Mouse (Mus musculus): Measurements from ENCODE around the gene Foxl2. TPM values are rescaled to one million over a fixed set of nuclear protein-coding genes. Genes with fewer than 3 reads are reported as not detected.

Foxl2 gene
- polyA plus RNA-seq, 1 experiment from 2014 or later, result not detected

DNA sequence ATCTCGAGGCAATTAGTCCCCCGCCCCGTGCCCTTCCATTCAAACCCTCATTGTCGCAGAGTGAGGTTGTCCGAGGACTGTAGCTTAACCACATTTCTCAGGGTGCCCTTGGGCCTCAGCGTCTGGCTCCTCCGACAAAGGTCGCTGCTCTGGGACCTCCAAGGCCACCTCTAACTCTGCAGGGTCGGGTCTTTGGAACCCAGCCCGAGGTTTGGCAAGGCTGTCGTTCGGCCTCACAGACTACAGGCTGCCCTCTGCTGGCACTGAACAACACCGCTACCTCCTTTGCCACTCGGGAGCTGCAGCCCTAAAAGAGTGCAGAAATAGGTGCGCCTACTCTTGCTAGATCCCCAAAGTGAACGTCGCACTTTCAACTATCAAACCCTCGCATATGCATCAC is 10.0 kb downstream of the Foxl2 start:
- peak overlapping the region; percentile 52 for H3K4me2 ChIP-seq
- no peak for ATAC-seq (ENCODE audit: extremely low read depth, insufficient number of reproducible peaks, low FRiP score, low TSS enrichment)

DNA sequence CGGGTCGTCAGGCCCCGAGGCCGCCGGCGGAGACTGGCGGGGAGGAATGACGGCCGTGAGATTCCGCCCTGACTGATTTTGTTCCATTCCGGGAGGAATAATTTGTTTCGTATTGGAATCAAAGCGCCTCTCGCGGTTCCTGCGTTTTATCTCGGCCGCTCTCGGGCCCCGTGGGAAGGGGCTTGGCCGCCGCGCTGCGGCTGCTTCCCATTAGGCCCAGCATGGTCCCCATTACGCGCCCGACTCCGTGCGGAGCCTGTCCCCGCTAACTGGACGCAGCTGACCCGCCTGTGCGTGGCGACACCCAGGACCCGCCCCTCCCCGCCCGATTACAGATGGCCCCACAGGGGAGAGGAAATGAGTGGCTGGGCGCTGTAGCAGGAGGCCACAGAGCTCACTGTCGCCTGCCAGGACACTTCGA is 18.0 kb downstream of the Foxl2 start:
- Histone ChIP-seq H3K27ac (replicated peaks) (no peak overlapping the region), H3K27me3 (replicated peaks) (peaks cover 97% of the 10 kb centered on the region), H3K4me1 (peaks cover 9% of the 10 kb centered on the region), H3K36me3 (no peaks in the 10 kb centered on the region), H3K9me3 (no peaks in the 10 kb centered on the region; the same call in none of the 2 replicates), H3K4me2 (peak overlapping the region; percentile 78), H3K4me3 (peak overlapping the region; percentile 55), H3K9ac (peak overlapping the region; percentile 62)
- under 1% methylated on average over 40 of the region's 40 CpGs for WGBS
- ATAC-seq (ENCODE audit: extremely low read depth, insufficient number of reproducible peaks, low FRiP score, low TSS enrichment), result no peak

More for the DNA sequence above, 10.0 kb downstream of the Foxl2 start:
- Histone ChIP-seq H3K36me3 (no peaks in the 10 kb centered on the region), H3K9ac (no peak overlapping the region), H3K27ac (replicated peaks) (no peak overlapping the region), H3K27me3 (replicated peaks) (peaks cover 96% of the 10 kb centered on the region), H3K4me3 (peak overlapping the region; percentile 23), H3K9me3 (no peaks in the 10 kb centered on the region), H3K4me1 (peaks cover 9% of the 10 kb centered on the region; the same call in 1 of the 2 replicates)
- 2% methylated on average over 18 of the region's 18 CpGs for WGBS

DNA sequence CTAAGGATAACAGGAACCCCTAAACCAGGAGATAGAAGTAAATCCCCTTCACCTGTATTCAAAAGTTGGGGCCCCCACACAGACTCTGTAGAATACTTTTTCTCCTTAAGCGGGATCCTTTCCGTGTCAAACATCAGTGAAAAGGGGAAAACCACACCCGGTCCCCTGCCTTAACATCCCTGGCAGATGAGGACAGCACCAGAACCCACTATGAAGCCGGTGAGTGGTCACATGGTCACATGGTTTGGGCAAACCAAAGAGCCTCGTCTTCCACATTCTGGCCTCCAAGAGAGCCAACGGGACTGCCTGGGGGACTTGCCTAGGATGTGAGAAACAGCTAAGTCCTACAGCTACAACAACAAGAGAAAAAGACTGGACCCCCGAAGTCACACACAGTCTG is 18.5 kb downstream of the Foxl2 start:
- H3K36me3 ChIP-seq, result no peaks in the 10 kb centered on the region
- peak overlapping the region; percentile 78 for H3K4me2 ChIP-seq
- peaks cover 96% of the 10 kb centered on the region for H3K27me3 ChIP-seq (replicated peaks)
- WGBS, result 9% methylated on average over 7 of the region's 7 CpGs
- no peak for ATAC-seq (ENCODE audit: extremely low read depth, insufficient number of reproducible peaks, low FRiP score, low TSS enrichment)
- peaks cover 9% of the 10 kb centered on the region for H3K4me1 ChIP-seq
- H3K27ac ChIP-seq (replicated peaks), result no peak overlapping the region
- H3K9me3 ChIP-seq, result no peaks in the 10 kb centered on the region; the same call in none of the 2 replicates
- peak overlapping the region; percentile 62 for H3K9ac ChIP-seq
- H3K4me3 ChIP-seq, result peak overlapping the region; percentile 55

DNA sequence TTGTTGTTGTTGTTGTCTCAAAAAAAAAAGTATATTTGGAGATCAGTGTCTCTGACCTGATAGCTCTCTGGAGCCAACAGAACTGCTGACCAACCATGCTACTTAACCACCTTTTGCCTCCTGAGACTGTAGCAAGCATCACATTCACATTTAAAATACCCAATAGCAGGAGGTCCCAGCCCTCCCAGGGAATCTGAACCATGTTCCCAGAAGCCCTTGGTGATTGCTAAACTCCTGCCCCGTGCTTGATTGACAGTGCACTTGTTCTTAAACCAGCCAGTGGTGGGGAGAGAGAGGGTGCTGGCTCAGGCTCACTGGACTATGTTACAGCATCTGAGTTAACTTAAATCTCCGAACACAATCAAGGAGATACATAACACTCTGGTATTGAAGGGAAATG is 19.8 kb downstream of the Foxl2 start:
- H3K27me3 ChIP-seq (replicated peaks), result peaks cover 91% of the 10 kb centered on the region
- no peaks in the 10 kb centered on the region for H3K36me3 ChIP-seq
- H3K4me1 ChIP-seq, result peaks cover 11% of the 10 kb centered on the region
- H3K27ac ChIP-seq (replicated peaks), result no peak overlapping the region
- no peak overlapping the region for H3K9ac ChIP-seq
- no peak overlapping the region for H3K4me3 ChIP-seq
- no peak for ATAC-seq (ENCODE audit: extremely low read depth, insufficient number of reproducible peaks, low FRiP score, low TSS enrichment)
- 26% methylated on average over 2 of the region's 2 CpGs for WGBS
- H3K4me2 ChIP-seq, result no peak overlapping the region
- no peaks in the 10 kb centered on the region; the same call in none of the 2 replicates for H3K9me3 ChIP-seq

DNA sequence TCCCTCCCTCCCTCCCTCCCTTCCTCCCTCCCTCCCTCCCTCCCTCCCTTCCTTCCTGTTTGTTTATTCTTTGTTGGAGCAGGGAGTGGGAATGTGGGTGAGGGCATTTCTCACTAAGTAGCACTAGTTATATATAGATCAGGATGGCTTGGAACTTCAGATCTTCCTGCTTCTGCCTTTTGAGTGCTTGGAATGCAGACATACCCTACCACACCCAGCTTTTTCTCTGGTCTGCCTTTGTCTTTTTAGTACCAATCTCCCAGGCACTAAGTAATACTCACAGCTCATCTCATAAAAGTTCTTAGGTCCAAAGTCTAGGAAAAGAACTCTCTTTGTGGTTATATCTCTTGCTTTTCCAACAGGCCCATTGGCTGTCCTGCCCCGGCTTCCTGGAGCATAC is 21.0 kb downstream of the Foxl2 start:
- peaks cover 88% of the 10 kb centered on the region for H3K27me3 ChIP-seq (replicated peaks)
- no peak overlapping the region for H3K9ac ChIP-seq
- 76% methylated on average over 1 of the region's 1 CpGs for WGBS
- peaks cover 11% of the 10 kb centered on the region for H3K4me1 ChIP-seq
- no peak overlapping the region for H3K4me2 ChIP-seq
- no peaks in the 10 kb centered on the region for H3K36me3 ChIP-seq
- ATAC-seq (ENCODE audit: extremely low read depth, insufficient number of reproducible peaks, low FRiP score, low TSS enrichment), result no peak
- no peak overlapping the region for H3K4me3 ChIP-seq
- H3K27ac ChIP-seq (replicated peaks), result no peak overlapping the region
- no peaks in the 10 kb centered on the region for H3K9me3 ChIP-seq

DNA sequence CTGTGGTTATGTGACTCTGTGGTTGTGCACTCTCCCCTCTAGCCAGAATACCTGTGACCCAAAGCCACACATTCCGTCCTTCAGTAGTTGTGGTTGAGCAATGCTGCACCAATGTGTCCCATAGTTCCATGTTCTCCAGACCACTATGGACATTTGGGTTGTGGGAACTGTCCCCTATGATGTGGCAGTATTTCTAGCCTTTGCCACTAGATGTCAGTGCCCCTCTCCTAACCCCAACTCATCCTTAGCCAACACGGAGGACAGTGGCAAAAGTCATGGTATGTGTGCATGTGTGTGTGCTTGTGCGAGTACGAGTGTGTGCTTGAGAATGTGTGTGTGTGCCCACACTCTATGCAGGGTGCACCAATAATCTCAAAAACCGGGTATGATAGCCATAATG is 21.4 kb downstream of the Foxl2 start:
- WGBS, result 37% methylated on average over 5 of the region's 5 CpGs
- Histone ChIP-seq H3K9ac (no peak overlapping the region), H3K27me3 (replicated peaks) (peaks cover 88% of the 10 kb centered on the region), H3K36me3 (no peaks in the 10 kb centered on the region), H3K27ac (replicated peaks) (no peak overlapping the region), H3K4me1 (peaks cover 11% of the 10 kb centered on the region), H3K9me3 (no peaks in the 10 kb centered on the region), H3K4me3 (no peak overlapping the region), H3K4me2 (no peak overlapping the region)
- ATAC-seq (ENCODE audit: extremely low read depth, insufficient number of reproducible peaks, low FRiP score, low TSS enrichment), result no peak

DNA sequence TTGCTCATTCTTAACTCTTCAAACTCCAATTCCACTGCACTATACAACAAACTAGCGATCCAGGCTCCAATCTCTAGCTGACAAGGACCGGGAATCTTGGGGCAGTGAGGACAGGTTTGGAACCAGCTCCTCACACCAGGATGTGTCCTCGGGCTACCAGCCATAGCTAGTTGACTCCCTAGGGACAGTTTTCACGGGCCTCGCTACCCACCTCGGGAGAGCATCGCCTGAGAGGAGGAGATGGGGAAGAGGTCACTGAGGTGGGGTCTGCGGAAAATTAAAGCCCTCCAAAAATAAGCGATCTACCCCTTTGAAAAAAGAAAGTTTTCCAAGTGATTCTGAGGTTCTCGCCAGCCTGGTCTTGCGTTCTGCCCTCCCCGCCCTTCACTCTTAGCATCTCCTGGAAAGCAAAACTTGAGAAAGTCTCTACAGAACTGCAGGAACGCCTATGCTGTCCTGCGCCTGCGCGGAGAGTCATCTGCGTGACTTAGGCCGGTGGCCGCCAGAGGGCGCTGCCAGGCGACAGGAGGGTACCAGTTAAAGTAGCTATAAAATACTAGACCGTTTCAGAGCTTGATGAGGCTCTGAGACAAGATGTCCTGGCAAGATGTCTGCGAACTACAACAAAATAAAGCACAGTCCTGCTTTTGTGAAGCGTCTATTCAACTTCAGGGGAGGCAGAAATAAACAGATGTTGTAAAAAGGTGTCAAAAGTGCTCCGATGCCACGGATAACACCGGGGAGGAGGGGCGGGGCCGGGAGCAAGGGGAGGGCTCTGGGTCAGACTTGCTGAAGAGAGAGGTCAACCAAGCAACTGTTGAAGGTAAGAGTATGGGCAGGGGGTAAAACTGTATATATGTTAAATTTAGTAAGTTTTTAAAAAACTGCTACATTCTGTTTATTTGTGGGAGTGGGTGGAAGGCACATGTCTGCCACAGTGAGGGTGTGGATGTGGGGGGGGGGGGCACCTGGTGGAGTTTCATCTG is 24.6 kb downstream of the Foxl2 start:
- Histone ChIP-seq H3K27ac (replicated peaks) (no peak overlapping the region), H3K27me3 (replicated peaks) (peaks cover 84% of the 10 kb centered on the region), H3K36me3 (no peaks in the 10 kb centered on the region), H3K9ac (peak overlapping the region; percentile 55; the same call in 1 of the 2 replicates), H3K4me2 (peak overlapping the region; percentile 66), H3K9me3 (no peaks in the 10 kb centered on the region), H3K4me1 (peaks cover 5% of the 10 kb centered on the region), H3K4me3 (peak overlapping the region; percentile 43)
- peak; percentile 37; the same call in 1 of the 2 replicates for ATAC-seq (ENCODE audit: extremely low read depth, insufficient number of reproducible peaks, low FRiP score, low TSS enrichment)
- WGBS, result 5% methylated on average over 29 of the region's 29 CpGs

DNA sequence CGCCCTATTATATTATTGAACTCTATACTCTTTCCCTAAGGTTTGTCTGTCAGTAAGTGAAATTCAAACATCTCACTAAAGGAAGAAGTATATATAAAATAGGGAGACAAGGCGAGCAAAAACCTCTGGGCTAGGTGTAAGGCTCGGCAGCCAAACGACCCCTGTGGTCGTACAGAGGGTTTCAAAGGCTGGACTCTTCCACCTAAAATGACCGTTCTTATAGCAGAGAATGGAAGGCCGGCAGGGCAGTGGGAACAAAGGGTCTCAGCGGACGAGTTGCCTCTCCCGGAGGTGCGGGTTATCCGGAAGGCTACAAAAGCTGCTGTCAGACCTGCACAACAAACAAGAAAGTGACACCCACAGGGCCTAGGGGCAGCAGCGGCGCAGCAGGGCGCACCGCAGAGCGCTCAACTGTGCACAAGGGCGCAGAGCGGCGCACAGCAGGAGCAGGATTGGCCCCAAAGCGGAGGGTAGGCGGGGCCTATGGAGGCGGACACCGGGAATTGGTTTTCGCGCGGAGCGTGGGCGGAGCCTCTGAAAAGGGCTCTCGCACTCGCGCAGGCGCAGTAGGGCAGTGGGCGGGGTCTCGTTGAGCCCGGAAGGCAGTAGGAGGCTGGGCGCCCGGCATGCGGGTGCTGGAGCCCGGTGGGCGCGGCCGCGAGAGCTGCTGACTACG is 30.9 kb downstream of the Foxl2 start, which contains the start of gene Faim:
TSS of gene Faim (plus strand) at position 574 of the 676 bp plus-strand sequence.
- Histone ChIP-seq H3K4me2 (peak within 1 kb of the TSS; percentile 82), H3K36me3 (no peaks in the 10 kb centered on the region), H3K4me1 (peaks cover 12% of the 10 kb centered on the region), H3K9me3 (no peaks in the 10 kb centered on the region), H3K27ac (replicated peaks) (peak within 1 kb of the TSS; percentile 46; the same call in 1 of the 2 replicates), H3K4me3 (peak within 1 kb of the TSS; percentile 76), H3K9ac (peak within 1 kb of the TSS; percentile 85), H3K27me3 (replicated peaks) (peaks cover 32% of the 10 kb centered on the region)
- ATAC-seq (ENCODE audit: extremely low read depth, insufficient number of reproducible peaks, low FRiP score, low TSS enrichment), result peak; percentile 98
- WGBS, result 2% methylated on average over 45 of the region's 45 CpGs

DNA sequence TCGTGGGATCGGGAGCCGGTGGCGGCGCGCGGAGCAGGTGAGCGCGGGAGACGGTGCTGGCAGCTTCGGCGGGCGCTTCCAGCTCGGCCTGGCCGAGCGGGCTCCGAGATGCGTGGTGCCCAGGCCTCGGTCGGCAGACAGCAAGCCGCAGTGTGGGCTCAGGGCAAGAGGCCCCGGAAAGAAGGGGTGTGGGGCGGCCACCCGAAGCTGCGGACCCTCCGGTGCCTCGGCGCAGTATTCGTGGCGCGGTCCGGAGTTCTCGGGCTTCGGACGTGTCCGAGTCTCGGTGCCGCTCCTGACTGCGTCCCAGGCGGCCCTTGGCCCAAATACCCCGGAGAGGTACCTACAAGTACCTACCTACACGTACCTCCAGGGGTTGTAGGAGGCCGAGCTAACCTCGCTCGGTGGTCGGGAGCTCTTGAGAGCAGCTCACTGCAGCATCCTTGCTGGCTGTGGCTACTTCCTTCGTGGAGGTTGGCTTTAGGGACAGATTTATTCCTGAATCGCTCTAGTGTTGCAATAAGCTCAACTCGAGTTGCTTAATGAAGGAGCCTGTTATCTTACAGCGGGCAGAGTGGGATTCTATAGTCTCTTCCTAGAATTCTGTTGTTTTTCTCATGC is 31.5 kb downstream of the Foxl2 start:
- Histone ChIP-seq H3K36me3 (no peaks in the 10 kb centered on the region), H3K9ac (peak overlapping the region; percentile 85), H3K4me3 (peak overlapping the region; percentile 76), H3K27me3 (replicated peaks) (peaks cover 27% of the 10 kb centered on the region), H3K4me1 (peaks cover 12% of the 10 kb centered on the region), H3K4me2 (peak overlapping the region; percentile 82), H3K27ac (replicated peaks) (no peak overlapping the region), H3K9me3 (no peaks in the 10 kb centered on the region)
- WGBS, result under 1% methylated on average over 50 of the region's 50 CpGs
- peak; percentile 33; the same call in 1 of the 2 replicates for ATAC-seq (ENCODE audit: extremely low read depth, insufficient number of reproducible peaks, low FRiP score, low TSS enrichment)

DNA sequence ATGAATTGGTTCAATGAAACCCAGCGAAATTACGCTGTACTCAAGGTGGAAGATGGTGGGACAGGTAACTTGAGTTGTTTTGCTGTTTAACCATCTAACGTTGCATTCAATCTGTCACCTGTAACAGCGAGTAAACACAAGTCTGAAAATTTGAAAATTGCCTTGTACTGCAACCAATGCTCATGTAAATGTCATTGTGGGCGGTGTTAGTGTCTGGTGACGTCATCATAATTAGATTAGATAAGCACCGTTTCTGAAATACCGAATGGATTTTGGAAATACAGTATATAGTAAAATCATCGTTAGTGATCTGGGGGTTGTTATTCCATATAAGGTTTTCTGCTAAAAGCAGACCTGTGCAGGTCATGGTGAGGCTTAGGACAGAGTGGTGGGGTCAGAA is 32.0 kb downstream of the Foxl2 start:
- ATAC-seq (ENCODE audit: extremely low read depth, insufficient number of reproducible peaks, low FRiP score, low TSS enrichment), result no peak
- peak overlapping the region; percentile 76 for H3K4me3 ChIP-seq
- H3K9me3 ChIP-seq, result no peaks in the 10 kb centered on the region
- peaks cover 12% of the 10 kb centered on the region for H3K4me1 ChIP-seq
- H3K9ac ChIP-seq, result peak overlapping the region; percentile 85
- peak overlapping the region; percentile 82 for H3K4me2 ChIP-seq
- no peak overlapping the region for H3K27ac ChIP-seq (replicated peaks)
- no peaks in the 10 kb centered on the region for H3K36me3 ChIP-seq
- peaks cover 23% of the 10 kb centered on the region for H3K27me3 ChIP-seq (replicated peaks)
- WGBS, result 40% methylated on average over 9 of the region's 9 CpGs

DNA sequence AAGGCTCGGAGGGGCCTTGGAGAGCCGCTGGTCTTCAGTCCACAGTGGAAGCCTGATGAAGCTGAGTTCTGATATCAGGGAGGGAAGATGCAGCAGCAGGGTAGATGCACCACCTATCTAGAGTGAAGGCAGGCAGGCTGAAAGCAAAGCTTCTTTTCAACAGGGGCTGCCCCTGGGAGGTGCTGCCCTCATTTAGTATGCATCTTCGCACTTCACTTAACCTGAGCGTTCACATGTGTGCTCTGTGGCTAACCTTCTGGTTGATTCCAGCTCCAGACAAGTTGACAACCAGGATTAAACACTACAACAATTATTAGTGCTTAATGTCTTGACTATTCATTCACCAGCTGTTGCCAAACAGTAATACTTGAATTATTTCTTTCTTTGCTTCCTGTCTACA is 39.0 kb downstream of the Foxl2 start:
- H3K36me3 ChIP-seq, result peaks cover 37% of the 10 kb centered on the region
- H3K9me3 ChIP-seq, result no peaks in the 10 kb centered on the region
- no peak overlapping the region for H3K4me3 ChIP-seq
- no peak overlapping the region for H3K4me2 ChIP-seq
- no peak for ATAC-seq (ENCODE audit: extremely low read depth, insufficient number of reproducible peaks, low FRiP score, low TSS enrichment)
- no peak overlapping the region for H3K27ac ChIP-seq (replicated peaks)
- H3K4me1 ChIP-seq, result no peaks in the 10 kb centered on the region
- no peak overlapping the region for H3K9ac ChIP-seq
- H3K27me3 ChIP-seq (replicated peaks), result no peaks in the 10 kb centered on the region
- 88% methylated on average over 4 of the region's 4 CpGs for WGBS
